Mouse (Mus musculus): Measurements from ENCODE around the gene Git2. TPM values are rescaled to one million over a fixed set of nuclear protein-coding genes. Genes with fewer than 3 reads are reported as not detected.

Gene Git2
- polyA plus RNA-seq, 1 experiment, result 57.5 TPM

- DNase-seq (ENCODE audit: low read depth), result no peak
These were observed 38.0 kb downstream of the Git2 start for GRCm38 (mm10) chr5:114737090-114737887.

GRCm38 (mm10) chr5:114733606-114734005 is 41.7 kb downstream of the Git2 start:
- TF ChIP-seq POLR2A (IDR thresholded peaks at IDR 0.05; ENCODE audit: borderline replicate concordance, extremely low read depth, insufficient read depth, insufficient read length, poor library complexity, severe bottlenecking) (no peak), CTCF (IDR thresholded peaks at IDR 0.05; ENCODE audit: borderline replicate concordance, extremely low read depth, insufficient read depth, insufficient read length) (no peak)

More at GRCm38 (mm10) chr5:114737090-114737887, 38.0 kb downstream of the Git2 start:
- TF ChIP-seq POLR2A (IDR thresholded peaks at IDR 0.05; ENCODE audit: borderline replicate concordance, extremely low read depth, insufficient read depth, insufficient read length, poor library complexity, severe bottlenecking), result no peak
- TF ChIP-seq CTCF (IDR thresholded peaks at IDR 0.05; ENCODE audit: borderline replicate concordance, extremely low read depth, insufficient read depth, insufficient read length), result no peak

DNA sequence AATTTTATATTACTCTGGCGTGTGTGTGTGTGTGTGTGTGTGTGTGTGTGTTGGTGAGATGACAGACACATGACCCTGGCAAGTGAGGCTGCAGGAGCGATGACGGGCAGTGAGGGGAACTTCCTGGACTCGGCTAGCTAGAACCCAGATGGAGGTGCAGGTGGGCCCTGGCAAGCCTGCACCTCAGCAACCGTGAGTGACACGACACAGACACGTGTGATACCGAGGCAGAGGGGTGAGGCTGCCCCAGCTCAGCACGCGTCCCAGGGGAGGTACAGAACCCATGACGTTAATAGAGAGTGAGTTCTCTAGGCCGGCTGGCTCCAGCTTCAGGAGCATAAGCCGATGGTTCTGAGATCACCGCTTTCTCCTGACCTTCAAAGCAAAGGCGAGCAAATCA is 43.3 kb downstream of the Git2 start:
- no peak for TF ChIP-seq CTCF (IDR thresholded peaks at IDR 0.05; ENCODE audit: borderline replicate concordance, extremely low read depth, insufficient read depth, insufficient read length)
- no peak for TF ChIP-seq POLR2A (IDR thresholded peaks at IDR 0.05; ENCODE audit: borderline replicate concordance, extremely low read depth, insufficient read depth, insufficient read length, poor library complexity, severe bottlenecking)
- no peak for DNase-seq (ENCODE audit: low read depth)

More at GRCm38 (mm10) chr5:114733606-114734005, 41.7 kb downstream of the Git2 start:
- no peak for DNase-seq (ENCODE audit: low read depth)

- no peak for DNase-seq (ENCODE audit: low read depth)
- TF ChIP-seq POLR2A (IDR thresholded peaks at IDR 0.05; ENCODE audit: borderline replicate concordance, extremely low read depth, insufficient read depth, insufficient read length, poor library complexity, severe bottlenecking) (no peak), CTCF (IDR thresholded peaks at IDR 0.05; ENCODE audit: borderline replicate concordance, extremely low read depth, insufficient read depth, insufficient read length) (no peak)
These were observed 43.8 kb downstream of the Git2 start for GRCm38 (mm10) chr5:114731498-114731897.

GRCm38 (mm10) chr5:114730129-114730528 is 45.2 kb downstream of the Git2 start:
- no peak for DNase-seq (ENCODE audit: low read depth)
- TF ChIP-seq POLR2A (IDR thresholded peaks at IDR 0.05; ENCODE audit: borderline replicate concordance, extremely low read depth, insufficient read depth, insufficient read length, poor library complexity, severe bottlenecking), result no peak
- no peak for TF ChIP-seq CTCF (IDR thresholded peaks at IDR 0.05; ENCODE audit: borderline replicate concordance, extremely low read depth, insufficient read depth, insufficient read length)

- TF ChIP-seq CTCF (IDR thresholded peaks at IDR 0.05; ENCODE audit: borderline replicate concordance, extremely low read depth, insufficient read depth, insufficient read length) (no peak), POLR2A (IDR thresholded peaks at IDR 0.05; ENCODE audit: borderline replicate concordance, extremely low read depth, insufficient read depth, insufficient read length, poor library complexity, severe bottlenecking) (no peak)
- DNase-seq (ENCODE audit: low read depth), result no peak
These were observed 47.2 kb downstream of the Git2 start for GRCm38 (mm10) chr5:114728160-114728559.

DNA sequence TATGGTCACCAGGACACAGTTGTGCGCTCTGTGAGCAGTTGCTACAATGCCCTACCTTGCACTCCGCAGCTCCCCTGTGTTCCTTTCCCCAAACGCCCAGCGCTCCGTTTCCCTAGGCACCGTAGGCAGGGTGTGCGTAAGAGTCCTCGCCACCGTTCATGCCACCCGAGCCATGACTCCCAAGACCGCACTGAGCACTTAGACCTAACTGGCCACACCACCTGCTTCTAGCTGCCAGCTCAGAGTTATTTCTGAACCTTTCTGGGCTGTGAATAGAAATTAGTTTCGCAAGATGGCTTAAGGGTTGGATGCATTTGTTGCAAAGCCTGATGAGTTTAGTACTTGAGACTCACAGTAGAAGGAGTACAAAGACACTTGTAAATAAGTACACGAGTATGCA is 52.5 kb downstream of the Git2 start:
- TF ChIP-seq CTCF (IDR thresholded peaks at IDR 0.05; ENCODE audit: borderline replicate concordance, extremely low read depth, insufficient read depth, insufficient read length) (no peak), POLR2A (IDR thresholded peaks at IDR 0.05; ENCODE audit: borderline replicate concordance, extremely low read depth, insufficient read depth, insufficient read length, poor library complexity, severe bottlenecking) (no peak)
- DNase-seq (ENCODE audit: low read depth), result no peak

GRCm38 (mm10) chr5:114721969-114722368 is 53.3 kb downstream of the Git2 start:
- DNase-seq (ENCODE audit: low read depth), result no peak
- TF ChIP-seq CTCF (IDR thresholded peaks at IDR 0.05; ENCODE audit: borderline replicate concordance, extremely low read depth, insufficient read depth, insufficient read length), result no peak
- TF ChIP-seq POLR2A (IDR thresholded peaks at IDR 0.05; ENCODE audit: borderline replicate concordance, extremely low read depth, insufficient read depth, insufficient read length, poor library complexity, severe bottlenecking), result no peak

GRCm38 (mm10) chr5:114720784-114721183 is 54.5 kb downstream of the Git2 start:
- TF ChIP-seq CTCF (IDR thresholded peaks at IDR 0.05; ENCODE audit: borderline replicate concordance, extremely low read depth, insufficient read depth, insufficient read length) (no peak), POLR2A (IDR thresholded peaks at IDR 0.05; ENCODE audit: borderline replicate concordance, extremely low read depth, insufficient read depth, insufficient read length, poor library complexity, severe bottlenecking) (no peak)

DNA sequence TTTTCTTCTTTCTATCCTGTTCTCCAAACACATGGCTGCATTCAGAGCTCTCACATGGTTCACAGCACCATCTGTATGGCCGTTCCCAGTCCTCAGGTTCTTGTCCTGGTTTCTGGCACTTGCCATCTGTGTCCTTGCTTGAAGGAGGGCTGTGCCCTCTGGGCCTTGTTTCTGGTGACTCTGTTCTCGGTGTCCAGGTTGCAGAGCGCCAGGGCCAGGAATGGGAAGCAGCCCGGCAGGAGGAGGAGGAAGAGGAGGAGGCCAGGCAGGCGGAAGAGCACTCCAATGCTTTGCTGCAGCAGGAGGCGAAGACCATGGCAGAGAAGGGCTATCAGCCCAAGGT is 55.4 kb downstream of the Git2 start:
- no peak for TF ChIP-seq CTCF (IDR thresholded peaks at IDR 0.05; ENCODE audit: borderline replicate concordance, extremely low read depth, insufficient read depth, insufficient read length)
- no peak for TF ChIP-seq POLR2A (IDR thresholded peaks at IDR 0.05; ENCODE audit: borderline replicate concordance, extremely low read depth, insufficient read depth, insufficient read length, poor library complexity, severe bottlenecking)
- no peak for DNase-seq (ENCODE audit: low read depth)

More at GRCm38 (mm10) chr5:114720784-114721183, 54.5 kb downstream of the Git2 start:
- no peak for DNase-seq (ENCODE audit: low read depth)

GRCm38 (mm10) chr5:114719003-114719927 is 56.1 kb downstream of the Git2 start:
- TF ChIP-seq CTCF (IDR thresholded peaks at IDR 0.05; ENCODE audit: borderline replicate concordance, extremely low read depth, insufficient read depth, insufficient read length), result no peak
- TF ChIP-seq POLR2A (IDR thresholded peaks at IDR 0.05; ENCODE audit: borderline replicate concordance, extremely low read depth, insufficient read depth, insufficient read length, poor library complexity, severe bottlenecking), result no peak
- DNase-seq (ENCODE audit: low read depth), result no peak

All from brain, embryonic 14.5 days (tissue).